Mouse (Mus musculus) heart, adult 2 months (tissue): ENCODE measurements around the gene 1700023F06Rik. TPM values are rescaled to one million over a fixed set of nuclear protein-coding genes. Genes with fewer than 3 reads are reported as not detected.
A peak's percentile ranks its signal among the peaks of the same experiment; 100 is the strongest.

Source experiments
- DNase-seq, 2 experiments: peaks; one replicate each; pipeline ENCODE4 v3.0.0; 2021
- H3K27ac ChIP-seq: fragments of 200-600 bp; 2 replicates; pipeline ENCODE4 v1.8.1; 2022
- H3K27me3 ChIP-seq: fragments of 200-500 bp; 2 replicates; pipeline ENCODE4 v1.6.1; 2012; ENCODE audit warnings: mild to moderate bottlenecking, low read length, inconsistent platforms, mixed read lengths; ENCODE audit not compliant: control insufficient read depth, insufficient read depth
- H3K36me3 ChIP-seq: fragments of 200-500 bp; 2 replicates; pipeline ENCODE4 v1.6.1; 2012; ENCODE audit warnings: low read length, inconsistent platforms; ENCODE audit not compliant: control insufficient read depth, insufficient read depth
- H3K4me1 ChIP-seq: fragments of 200-500 bp; 2 replicates; pipeline ENCODE4 v1.6.1; 2011; ENCODE audit warnings: low read length; ENCODE audit not compliant: control insufficient read depth, insufficient read depth
- H3K4me3 ChIP-seq: fragments of 200-600 bp; 2 replicates; pipeline ENCODE4 v1.8.1; 2022
- H3K79me2 ChIP-seq: fragments of 200-500 bp; replicated peaks from 2 replicates; pipeline ENCODE4 v1.6.1; 2012; ENCODE audit warnings: mild to moderate bottlenecking, inconsistent platforms, low read length, moderate library complexity, mixed read lengths; ENCODE audit not compliant: control insufficient read depth, insufficient read depth
- H3K9ac ChIP-seq: fragments of 200-500 bp; 2 replicates; pipeline ENCODE4 v1.6.1; 2012; ENCODE audit warnings: low read depth, mild to moderate bottlenecking, control low read depth, inconsistent platforms, low read length, mixed read lengths
- CTCF ChIP-seq: fragments of 200-600 bp; IDR thresholded peaks from 2 replicates; pipeline ENCODE4 v1.8.1; 2022; ENCODE audit warnings: antibody characterized with exemption, mild to moderate bottlenecking, moderate library complexity
- EP300 ChIP-seq: fragments of 200-500 bp; IDR thresholded peaks from 2 replicates; pipeline ENCODE4 v1.6.1; 2011; ENCODE audit warnings: low read depth, low read length, control low read depth; ENCODE audit not compliant: insufficient read depth
- POLR2A ChIP-seq: fragments of 200-500 bp; IDR thresholded peaks from 2 replicates; pipeline ENCODE4 v1.6.1; 2011; ENCODE audit warnings: mild to moderate bottlenecking, low read depth, low read length, control low read depth; ENCODE audit not compliant: insufficient read depth
- WGBS: fragments of 180-500 bp; shearing (Covaris S2); methylation state at CpG from one replicate; pipeline ENCODE4 v1.1.7; 2018; 5-methylcytosine and 5-hydroxymethylcytosine counted together
- intact Hi-C: fragments of 180-260 bp; cut with DNase I; formaldehyde crosslinking; loops from one replicate; pipeline ENCODE4 v1.15.1; 2025
- polyA plus RNA-seq: library from polyadenylated mRNA; depleted of rRNA; stranded (reverse); fragments of >200 nt; gene quantifications from 2 replicates; pipeline ENCODE4 v1.2.3, GENCODE M21; 2012; rRNA removed
- total RNA-seq, 2 experiments: library from RNA; stranded (reverse); gene quantifications; 2 replicates each; pipeline ENCODE4 v1.2.3; 2021

1700023F06Rik gene
- total and polyA plus RNA-seq, 3 experiments: 0.21 TPM; not detected in 2

- TF ChIP-seq EP300: no peak
- no peak for TF ChIP-seq POLR2A
- no peak for TF ChIP-seq CTCF
- peak in 1 of 2 experiments; percentile 33 for DNase-seq
- Histone ChIP-seq H3K27ac (no peak overlapping the region), H3K4me3 (no peak overlapping the region), H3K36me3 (no peaks in the 10 kb centered on the region), H3K9ac (no peak overlapping the region), H3K4me1 (no peaks in the 10 kb centered on the region; the same call in 1 of the 2 replicates), H3K27me3 (no peaks in the 10 kb centered on the region), H3K79me2 (no peaks in the 10 kb centered on the region)
- WGBS: 18% methylated on average over 10 of the region's 10 CpGs
- intact Hi-C loops: no loop called here
Observed at GRCm38 (mm10) chr11:103164391-103164790, 44.0 kb downstream of the 1700023F06Rik start.

DNA sequence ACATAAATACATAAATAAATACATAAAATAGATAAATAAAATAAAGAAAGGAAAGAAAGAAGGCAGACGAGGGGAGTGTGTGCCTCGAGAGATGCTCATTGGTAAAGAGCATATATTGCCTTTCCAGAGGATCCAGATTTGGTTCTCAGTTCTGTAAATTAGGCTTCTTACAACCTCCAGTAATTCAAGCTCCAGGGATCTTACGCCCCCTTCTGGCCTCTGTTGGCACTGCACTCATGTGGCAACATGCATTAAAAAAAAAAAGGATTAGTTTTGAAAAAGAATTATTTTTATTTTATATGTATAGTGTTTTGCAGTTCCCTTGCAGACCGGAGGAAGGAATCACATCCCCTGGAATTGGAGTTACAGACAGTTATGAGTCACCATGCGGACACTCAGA is 46.2 kb downstream of the 1700023F06Rik start:
- Histone ChIP-seq H3K27ac (no peak overlapping the region), H3K4me3 (no peak overlapping the region), H3K79me2 (no peaks in the 10 kb centered on the region), H3K4me1 (no peaks in the 10 kb centered on the region; the same call in 1 of the 2 replicates), H3K36me3 (no peaks in the 10 kb centered on the region), H3K9ac (no peak overlapping the region), H3K27me3 (no peaks in the 10 kb centered on the region)
- DNase-seq: no peak
- 90% methylated on average over 5 of the region's 5 CpGs for WGBS
- TF ChIP-seq POLR2A: no peak
- TF ChIP-seq CTCF: peak; percentile 63
- intact Hi-C loops: no loop called here

GRCm38 (mm10) chr11:103161449-103161848 is 46.9 kb downstream of the 1700023F06Rik start:
- no peaks in the 10 kb centered on the region for H3K79me2 ChIP-seq
- no peaks in the 10 kb centered on the region for H3K36me3 ChIP-seq
- no peak overlapping the region for H3K27ac ChIP-seq
- H3K4me3 ChIP-seq: no peak overlapping the region
- no peaks in the 10 kb centered on the region; the same call in 1 of the 2 replicates for H3K4me1 ChIP-seq
- TF ChIP-seq CTCF: 0 out of 2 replicates have a peak, but pooled peaks have one; percentile 9
- no peak for TF ChIP-seq EP300
- H3K27me3 ChIP-seq: no peaks in the 10 kb centered on the region
- intact Hi-C loops: no loop called here
- DNase-seq: no peak
- no peak overlapping the region for H3K9ac ChIP-seq
- 77% methylated on average over 7 of the region's 7 CpGs for WGBS

DNA sequence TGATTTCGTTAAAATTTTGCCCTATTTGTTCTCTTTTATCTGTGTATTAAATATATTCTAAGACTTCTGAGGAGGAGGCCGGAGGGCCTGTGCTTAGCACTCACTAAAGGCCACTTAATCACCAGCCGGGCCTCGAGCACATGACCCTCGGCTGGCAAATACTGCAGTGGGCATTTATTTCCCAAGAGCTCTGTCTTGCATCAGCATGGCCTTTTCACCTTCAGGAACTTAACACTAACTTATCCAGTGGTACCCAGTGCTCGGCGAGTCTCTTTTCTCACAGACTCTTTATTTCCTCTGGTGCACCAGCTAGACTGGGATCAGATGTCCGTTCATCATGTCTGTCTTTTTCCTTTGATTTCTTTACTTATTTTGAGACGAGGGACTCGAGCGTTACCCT is 47.6 kb downstream of the 1700023F06Rik start:
- no peak overlapping the region for H3K4me3 ChIP-seq
- no peaks in the 10 kb centered on the region for H3K27me3 ChIP-seq
- no peaks in the 10 kb centered on the region for H3K79me2 ChIP-seq
- no peak for TF ChIP-seq EP300
- no peak for TF ChIP-seq CTCF
- no peak for TF ChIP-seq POLR2A
- DNase-seq: no peak
- H3K27ac ChIP-seq: no peak overlapping the region
- no peaks in the 10 kb centered on the region; the same call in 1 of the 2 replicates for H3K4me1 ChIP-seq
- intact Hi-C loops: no loop called here
- H3K36me3 ChIP-seq: no peaks in the 10 kb centered on the region
- 92% methylated on average over 11 of the region's 11 CpGs for WGBS
- no peak overlapping the region for H3K9ac ChIP-seq

DNA sequence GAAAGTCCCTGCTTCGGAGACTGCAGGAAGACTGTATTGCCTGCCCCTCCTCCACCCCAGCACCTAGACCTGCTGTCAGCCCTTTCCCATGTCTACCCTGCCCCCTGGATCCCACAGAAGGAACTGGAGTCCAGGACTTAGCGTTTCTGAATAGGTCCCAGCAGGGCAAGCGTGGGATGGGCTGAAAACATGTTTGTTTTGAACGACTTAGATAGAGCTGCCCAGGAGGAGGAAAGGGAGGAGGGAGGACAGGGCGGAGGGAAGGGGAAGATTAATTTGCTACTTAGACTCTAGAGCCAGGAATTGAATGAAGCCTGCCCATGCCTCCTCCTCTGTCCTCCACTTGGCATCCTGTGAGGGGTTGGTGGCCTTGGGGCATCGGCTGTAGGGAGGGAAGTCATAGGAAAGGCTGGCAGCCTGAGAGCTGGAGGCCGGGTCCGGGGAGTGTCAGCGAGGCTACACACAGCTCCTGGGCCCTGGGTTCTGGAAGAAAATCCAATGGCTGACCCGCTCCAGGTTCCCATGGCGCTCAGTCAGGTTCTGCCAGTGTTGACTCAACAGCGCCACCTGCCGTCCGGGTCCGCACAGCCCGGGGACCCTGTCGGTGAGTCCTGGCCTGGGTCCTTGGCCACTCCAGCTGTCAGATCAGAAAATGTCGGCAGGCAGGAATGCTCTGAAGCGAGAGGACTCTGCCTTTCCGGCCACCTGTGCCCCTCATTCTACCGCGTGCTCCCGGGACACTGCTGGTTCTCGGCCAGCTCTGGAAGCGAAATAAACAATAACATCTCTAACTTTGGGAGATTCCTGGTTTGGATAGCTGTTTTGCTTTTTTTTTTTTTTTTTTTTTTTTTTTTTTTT is 49.5 kb downstream of the 1700023F06Rik start:
- Histone ChIP-seq H3K27me3 (no peaks in the 10 kb centered on the region), H3K27ac (peak overlapping the region; percentile 72), H3K4me1 (no peaks in the 10 kb centered on the region; the same call in 1 of the 2 replicates), H3K79me2 (no peaks in the 10 kb centered on the region), H3K9ac (peak overlapping the region; percentile 33), H3K36me3 (no peaks in the 10 kb centered on the region), H3K4me3 (peak overlapping the region; percentile 25; the same call in 1 of the 2 replicates)
- WGBS: 2% methylated on average over 25 of the region's 25 CpGs
- peak; percentile 94 to 98 for DNase-seq
- intact Hi-C loops: loop anchor here (1.0 to 2.0 kb wide), 4 partner anchors 26 to 258 kb away; partner anchors contain the start of gene Gfap
- TF ChIP-seq POLR2A (no peak), EP300 (peak; percentile 80), CTCF (peak; percentile 81)

DNA sequence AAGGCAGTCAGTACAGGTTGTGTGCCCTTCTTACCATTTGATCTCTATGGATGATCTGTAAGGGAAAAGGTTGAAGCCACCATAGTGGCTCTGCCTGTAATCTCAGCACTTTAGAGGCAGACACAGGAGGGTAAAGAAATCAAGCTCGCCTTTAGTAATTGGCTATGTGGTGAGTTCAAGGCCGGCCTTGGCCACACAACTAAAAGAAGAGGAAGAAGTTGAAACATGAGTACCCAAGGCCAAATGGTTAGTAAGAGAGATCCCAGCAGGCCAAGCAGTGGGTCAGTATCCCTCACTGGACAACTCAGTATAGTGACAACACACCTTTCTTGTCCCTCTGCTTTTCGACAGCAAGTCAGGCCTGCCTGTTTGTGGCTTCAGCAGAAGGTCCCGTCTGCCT is 58.6 kb downstream of the 1700023F06Rik start:
- no peaks in the 10 kb centered on the region for H3K4me1 ChIP-seq
- WGBS: 91% methylated on average over 4 of the region's 4 CpGs
- no peaks in the 10 kb centered on the region for H3K27me3 ChIP-seq
- no peaks in the 10 kb centered on the region for H3K79me2 ChIP-seq
- no peak for DNase-seq
- intact Hi-C loops: no loop called here
- H3K4me3 ChIP-seq: no peak overlapping the region
- H3K27ac ChIP-seq: no peak overlapping the region
- no peaks in the 10 kb centered on the region for H3K36me3 ChIP-seq
- TF ChIP-seq POLR2A (no peak), EP300 (no peak), CTCF (no peak)
- H3K9ac ChIP-seq: no peak overlapping the region

Other genes with a start within 250 kb of the 1700023F06Rik start
- 10 to 100 TPM; 60.5 to 67.2 TPM for gene Nmt1, start 180.4 kb downstream of the 1700023F06Rik start, total RNA-seq
- 37.1 and 55.3 TPM in 2 replicates for gene Nmt1, start 180.4 kb downstream of the 1700023F06Rik start, polyA plus RNA-seq
- gene Dcakd, start 180.2 kb downstream of the 1700023F06Rik start, total RNA-seq: 10 to 100 TPM; 69.3 to 75.0 TPM
- gene Dcakd, start 180.2 kb downstream of the 1700023F06Rik start, polyA plus RNA-seq: 122 and 139 TPM in 2 replicates
- gene Plcd3, start 106.9 kb downstream of the 1700023F06Rik start, total RNA-seq: 10 to 100 TPM; 13.7 to 14.0 TPM
- gene Plcd3, start 106.9 kb downstream of the 1700023F06Rik start, polyA plus RNA-seq: 20.6 and 22.3 TPM in 2 replicates
- gene Acbd4, start 106.9 kb downstream of the 1700023F06Rik start, total RNA-seq: 10 to 100 TPM; 27.8 to 38.1 TPM
- gene Acbd4, start 106.9 kb downstream of the 1700023F06Rik start, polyA plus RNA-seq: 27.5 and 27.8 TPM in 2 replicates
- gene Hexim1, start 92.3 kb downstream of the 1700023F06Rik start, total RNA-seq: 10 to 100 TPM; 18.2 to 19.3 TPM
- 7.8 and 9.0 TPM in 2 replicates for gene Hexim1, start 92.3 kb downstream of the 1700023F06Rik start, polyA plus RNA-seq
- gene Hexim2, start 76.1 kb downstream of the 1700023F06Rik start, total RNA-seq: 1 to 10 TPM; 1.3 to 1.9 TPM
- 2.6 and 2.9 TPM in 2 replicates for gene Hexim2, start 76.1 kb downstream of the 1700023F06Rik start, polyA plus RNA-seq
- 10 to 100 TPM; 12.1 to 14.5 TPM for gene Fmnl1, start 37.5 kb downstream of the 1700023F06Rik start, total RNA-seq
- gene Fmnl1, start 37.5 kb downstream of the 1700023F06Rik start, polyA plus RNA-seq: 12.8 and 14.2 TPM in 2 replicates
- gene Spata32, start 9.9 kb upstream of the 1700023F06Rik start, total RNA-seq: not detected
- gene Spata32, start 9.9 kb upstream of the 1700023F06Rik start, polyA plus RNA-seq: not detected in 2 replicates
- 1 to 10 TPM; 3.0 to 3.4 TPM for gene Map3k14, start 58.9 kb upstream of the 1700023F06Rik start, total RNA-seq
- 3.7 and 4.5 TPM in 2 replicates for gene Map3k14, start 58.9 kb upstream of the 1700023F06Rik start, polyA plus RNA-seq
- gene Arhgap27, start 155.1 kb upstream of the 1700023F06Rik start, total RNA-seq: 10 to 100 TPM; 14.1 to 22.9 TPM
- gene Arhgap27, start 155.1 kb upstream of the 1700023F06Rik start, polyA plus RNA-seq: 15.0 and 18.5 TPM in 2 replicates
- 10 to 100 TPM; 10.6 to 11.9 TPM for gene Plekhm1, start 204.1 kb upstream of the 1700023F06Rik start, total RNA-seq
- 10.2 and 12.2 TPM in 2 replicates for gene Plekhm1, start 204.1 kb upstream of the 1700023F06Rik start, polyA plus RNA-seq